Mouse (Mus musculus): ENCODE results near the gene Dnah17. TPM values are rescaled to one million over a fixed set of nuclear protein-coding genes. Genes with fewer than 3 reads are reported as not detected.
A peak's percentile ranks its signal among the peaks of the same experiment; 100 is the strongest.

The Dnah17 gene
- polyA plus RNA-seq, 1 experiment from 2014 or later = 0.29 TPM

- H3K27ac ChIP-seq (ENCODE audit: low read length) = no peak overlapping the region
- peaks cover 22% of the 10 kb centered on the region for H3K36me3 ChIP-seq (ENCODE audit: control insufficient read depth, insufficient read depth, low read length)
- no peak overlapping the region for H3K4me3 ChIP-seq (ENCODE audit: low read depth, low read length)
- H3K4me1 ChIP-seq (ENCODE audit: control insufficient read depth, insufficient read depth, low read length) = no peaks in the 10 kb centered on the region
- H3K27me3 ChIP-seq (ENCODE audit: control insufficient read depth, insufficient read depth, low read length) = no peaks in the 10 kb centered on the region
- H3K4me2 ChIP-seq (replicated peaks; ENCODE audit: low read depth, low read length) = no peak overlapping the region
- no peaks in the 10 kb centered on the region for H3K9me3 ChIP-seq (ENCODE audit: control insufficient read depth, low read depth, low read length)
- no peak for ATAC-seq (ENCODE audit: insufficient number of reproducible peaks, insufficient read depth, low FRiP score, low read depth)
- H3K9ac ChIP-seq (replicated peaks; ENCODE audit: low read depth, low read length) = no peak overlapping the region
- WGBS = 93% methylated on average over 7 of the region's 7 CpGs
Observed at GRCm38 (mm10) chr11:118023475-118023874, 107.0 kb downstream of the Dnah17 start.

- no peak overlapping the region for H3K4me3 ChIP-seq (ENCODE audit: low read depth, low read length)
- no peak overlapping the region for H3K9ac ChIP-seq (replicated peaks; ENCODE audit: low read depth, low read length)
- no peaks in the 10 kb centered on the region for H3K9me3 ChIP-seq (ENCODE audit: control insufficient read depth, low read depth, low read length)
- peaks cover 22% of the 10 kb centered on the region for H3K36me3 ChIP-seq (ENCODE audit: control insufficient read depth, insufficient read depth, low read length)
- H3K4me1 ChIP-seq (ENCODE audit: control insufficient read depth, insufficient read depth, low read length) = no peaks in the 10 kb centered on the region
- no peak overlapping the region for H3K4me2 ChIP-seq (replicated peaks; ENCODE audit: low read depth, low read length)
- H3K27me3 ChIP-seq (ENCODE audit: control insufficient read depth, insufficient read depth, low read length) = no peaks in the 10 kb centered on the region
- no peak overlapping the region for H3K27ac ChIP-seq (ENCODE audit: low read length)
- ATAC-seq (ENCODE audit: insufficient number of reproducible peaks, insufficient read depth, low FRiP score, low read depth) = no peak
- WGBS = 71% methylated on average over 1 of the region's 1 CpGs
Observed at GRCm38 (mm10) chr11:118021806-118022205, 108.6 kb downstream of the Dnah17 start.

- Histone ChIP-seq H3K4me1 (ENCODE audit: control insufficient read depth, insufficient read depth, low read length) (no peaks in the 10 kb centered on the region), H3K27me3 (ENCODE audit: control insufficient read depth, insufficient read depth, low read length) (no peaks in the 10 kb centered on the region), H3K4me3 (ENCODE audit: low read depth, low read length) (no peak overlapping the region), H3K27ac (ENCODE audit: low read length) (no peak overlapping the region), H3K4me2 (replicated peaks; ENCODE audit: low read depth, low read length) (no peak overlapping the region), H3K36me3 (ENCODE audit: control insufficient read depth, insufficient read depth, low read length) (peaks cover 16% of the 10 kb centered on the region), H3K9me3 (ENCODE audit: control insufficient read depth, low read depth, low read length) (no peaks in the 10 kb centered on the region), H3K9ac (replicated peaks; ENCODE audit: low read depth, low read length) (no peak overlapping the region)
- no peak for ATAC-seq (ENCODE audit: insufficient number of reproducible peaks, insufficient read depth, low FRiP score, low read depth)
- 95% methylated on average over 4 of the region's 4 CpGs for WGBS
Observed at GRCm38 (mm10) chr11:118018328-118018727, 112.1 kb downstream of the Dnah17 start.

GRCm38 (mm10) chr11:118015381-118016145 is 114.9 kb downstream of the Dnah17 start:
- H3K4me1 ChIP-seq (ENCODE audit: control insufficient read depth, insufficient read depth, low read length) = no peaks in the 10 kb centered on the region
- peaks cover 12% of the 10 kb centered on the region for H3K36me3 ChIP-seq (ENCODE audit: control insufficient read depth, insufficient read depth, low read length)
- H3K9me3 ChIP-seq (ENCODE audit: control insufficient read depth, low read depth, low read length) = no peaks in the 10 kb centered on the region
- WGBS = 90% methylated on average over 8 of the region's 8 CpGs
- no peak overlapping the region for H3K4me3 ChIP-seq (ENCODE audit: low read depth, low read length)
- ATAC-seq (ENCODE audit: insufficient number of reproducible peaks, insufficient read depth, low FRiP score, low read depth) = no peak
- no peak overlapping the region for H3K4me2 ChIP-seq (replicated peaks; ENCODE audit: low read depth, low read length)
- H3K27me3 ChIP-seq (ENCODE audit: control insufficient read depth, insufficient read depth, low read length) = no peaks in the 10 kb centered on the region
- H3K9ac ChIP-seq (replicated peaks; ENCODE audit: low read depth, low read length) = no peak overlapping the region
- no peak overlapping the region for H3K27ac ChIP-seq (ENCODE audit: low read length)

- no peaks in the 10 kb centered on the region for H3K9me3 ChIP-seq (ENCODE audit: control insufficient read depth, low read depth, low read length)
- H3K4me2 ChIP-seq (replicated peaks; ENCODE audit: low read depth, low read length) = no peak overlapping the region
- H3K4me3 ChIP-seq (ENCODE audit: low read depth, low read length) = no peak overlapping the region
- peaks cover 3% of the 10 kb centered on the region; the same call in 1 of the 2 replicates for H3K4me1 ChIP-seq (ENCODE audit: control insufficient read depth, insufficient read depth, low read length)
- H3K27ac ChIP-seq (ENCODE audit: low read length) = no peak overlapping the region
- no peaks in the 10 kb centered on the region for H3K27me3 ChIP-seq (ENCODE audit: control insufficient read depth, insufficient read depth, low read length)
- peaks cover 6% of the 10 kb centered on the region for H3K36me3 ChIP-seq (ENCODE audit: control insufficient read depth, insufficient read depth, low read length)
- H3K9ac ChIP-seq (replicated peaks; ENCODE audit: low read depth, low read length) = no peak overlapping the region
- ATAC-seq (ENCODE audit: insufficient number of reproducible peaks, insufficient read depth, low FRiP score, low read depth) = no peak
- 78% methylated on average over 12 of the region's 12 CpGs for WGBS
Observed at GRCm38 (mm10) chr11:118014391-118014995, 115.9 kb downstream of the Dnah17 start.

- Histone ChIP-seq H3K9ac (replicated peaks; ENCODE audit: low read depth, low read length) (no peak overlapping the region), H3K4me1 (ENCODE audit: control insufficient read depth, insufficient read depth, low read length) (peaks cover 15% of the 10 kb centered on the region; the same call in 1 of the 2 replicates), H3K9me3 (ENCODE audit: control insufficient read depth, low read depth, low read length) (no peaks in the 10 kb centered on the region), H3K36me3 (ENCODE audit: control insufficient read depth, insufficient read depth, low read length) (peaks cover 6% of the 10 kb centered on the region), H3K4me2 (replicated peaks; ENCODE audit: low read depth, low read length) (no peak overlapping the region), H3K4me3 (ENCODE audit: low read depth, low read length) (no peak overlapping the region), H3K27ac (ENCODE audit: low read length) (no peak overlapping the region), H3K27me3 (ENCODE audit: control insufficient read depth, insufficient read depth, low read length) (no peaks in the 10 kb centered on the region)
- no peak for ATAC-seq (ENCODE audit: insufficient number of reproducible peaks, insufficient read depth, low FRiP score, low read depth)
- 70% methylated on average over 2 of the region's 2 CpGs for WGBS
Observed at GRCm38 (mm10) chr11:118013339-118013738, 117.1 kb downstream of the Dnah17 start.

- Histone ChIP-seq H3K4me1 (ENCODE audit: control insufficient read depth, insufficient read depth, low read length) (peaks cover 22% of the 10 kb centered on the region; the same call in 1 of the 2 replicates), H3K27ac (ENCODE audit: low read length) (peak overlapping the region; percentile 21; the same call in 1 of the 2 replicates)
Observed at GRCm38 (mm10) chr11:118012595-118012994, 117.8 kb downstream of the Dnah17 start.

GRCm38 (mm10) chr11:118009865-118010571 is 120.4 kb downstream of the Dnah17 start:
- peak overlapping the region; percentile 1; the same call in 1 of the 2 replicates for H3K9ac ChIP-seq (replicated peaks; ENCODE audit: low read depth, low read length)

More at GRCm38 (mm10) chr11:118012595-118012994, 117.8 kb downstream of the Dnah17 start:
- 48% methylated on average over 1 of the region's 1 CpGs for WGBS
- H3K4me3 ChIP-seq (ENCODE audit: low read depth, low read length) = no peak overlapping the region
- no peaks in the 10 kb centered on the region for H3K9me3 ChIP-seq (ENCODE audit: control insufficient read depth, low read depth, low read length)
- no peaks in the 10 kb centered on the region for H3K27me3 ChIP-seq (ENCODE audit: control insufficient read depth, insufficient read depth, low read length)
- peaks cover 6% of the 10 kb centered on the region for H3K36me3 ChIP-seq (ENCODE audit: control insufficient read depth, insufficient read depth, low read length)
- ATAC-seq (ENCODE audit: insufficient number of reproducible peaks, insufficient read depth, low FRiP score, low read depth) = no peak
- no peak overlapping the region for H3K4me2 ChIP-seq (replicated peaks; ENCODE audit: low read depth, low read length)
- H3K9ac ChIP-seq (replicated peaks; ENCODE audit: low read depth, low read length) = no peak overlapping the region

More at GRCm38 (mm10) chr11:118009865-118010571, 120.4 kb downstream of the Dnah17 start:
- Histone ChIP-seq H3K4me2 (replicated peaks; ENCODE audit: low read depth, low read length) (no peak overlapping the region), H3K4me3 (ENCODE audit: low read depth, low read length) (no peak overlapping the region), H3K27me3 (ENCODE audit: control insufficient read depth, insufficient read depth, low read length) (no peaks in the 10 kb centered on the region), H3K9me3 (ENCODE audit: control insufficient read depth, low read depth, low read length) (no peaks in the 10 kb centered on the region), H3K4me1 (ENCODE audit: control insufficient read depth, insufficient read depth, low read length) (peaks cover 27% of the 10 kb centered on the region; the same call in 1 of the 2 replicates), H3K36me3 (ENCODE audit: control insufficient read depth, insufficient read depth, low read length) (peaks cover 17% of the 10 kb centered on the region), H3K27ac (ENCODE audit: low read length) (no peak overlapping the region; the same call in 1 of the 2 replicates)
- ATAC-seq (ENCODE audit: insufficient number of reproducible peaks, insufficient read depth, low FRiP score, low read depth) = no peak
- WGBS = 45% methylated on average over 4 of the region's 4 CpGs
